Mouse (Mus musculus) MEL (cell line): ENCODE data around the gene Ttbk2.

Experiments used
- CHD2 ChIP-seq: IDR thresholded peaks from 2 replicates; pipeline ENCODE4 v1.6.1; 2011; ENCODE audit warnings: low read length, improper control_type of control experiment
- CTCF ChIP-seq, 3 experiments: IDR thresholded peaks in 2 of 3; conservative IDR thresholded peaks in 1 of 3; 2 replicates each; pipeline ENCODE4 v1.5.1; 2011 to 2012; ENCODE audit warnings: low read length in 3 of 3, low read depth in 2 of 3, mild to moderate bottlenecking in 2 of 3, improper control_type of control experiment in 1 of 3, inconsistent platforms in 1 of 3, mixed read lengths in 1 of 3, moderate library complexity in 1 of 3; ENCODE audit not compliant: control insufficient read depth in 1 of 3, insufficient read depth in 1 of 3, poor library complexity in 1 of 3, severe bottlenecking in 1 of 3
- ELF1 ChIP-seq: IDR thresholded peaks from 2 replicates; pipeline ENCODE4 v1.6.1; 2014; ENCODE audit warnings: low read depth, mild to moderate bottlenecking, inconsistent platforms, low read length, improper control_type of control experiment, moderate library complexity
- GABPA ChIP-seq: IDR thresholded peaks from 2 replicates; pipeline ENCODE4 v1.6.1; 2012; ENCODE audit warnings: low read depth, mild to moderate bottlenecking, inconsistent platforms, low read length, improper control_type of control experiment, moderate library complexity
- MEF2A ChIP-seq: IDR thresholded peaks from 2 replicates; pipeline ENCODE4 v1.6.1; 2014; ENCODE audit warnings: low read depth, mild to moderate bottlenecking, inconsistent platforms, low read length, improper control_type of control experiment; ENCODE audit not compliant: poor library complexity, insufficient replicate concordance, severe bottlenecking; ENCODE audit errors: extremely low read depth
- POLR2A ChIP-seq, 2 experiments: IDR thresholded peaks; 2 replicates each; pipeline ENCODE4 v1.6.1; 2011 to 2012; ENCODE audit warnings: low read length in 2 of 2, mild to moderate bottlenecking in 2 of 2, control low read depth in 1 of 2, improper control_type of control experiment in 1 of 2, low read depth in 1 of 2, moderate library complexity in 1 of 2; ENCODE audit not compliant: control insufficient read depth in 1 of 2, insufficient read depth in 1 of 2, poor library complexity in 1 of 2
- POLR2AphosphoS2 ChIP-seq: IDR thresholded peaks from 2 replicates; pipeline ENCODE4 v1.6.1; 2011; ENCODE audit warnings: low read length, improper control_type of control experiment
- RAD21 ChIP-seq: IDR thresholded peaks from 2 replicates; pipeline ENCODE4 v1.6.1; 2011; ENCODE audit warnings: mild to moderate bottlenecking, low read depth, low read length, improper control_type of control experiment
- TCF12 ChIP-seq: IDR thresholded peaks from 2 replicates; pipeline ENCODE4 v1.6.1; 2014; ENCODE audit warnings: low read depth, mild to moderate bottlenecking, inconsistent platforms, low read length, improper control_type of control experiment, moderate library complexity
- ZNF384 ChIP-seq: IDR thresholded peaks from 2 replicates; pipeline ENCODE4 v1.6.1; 2012; ENCODE audit warnings: low read depth, mild to moderate bottlenecking, inconsistent platforms, low read length, improper control_type of control experiment

DNA sequence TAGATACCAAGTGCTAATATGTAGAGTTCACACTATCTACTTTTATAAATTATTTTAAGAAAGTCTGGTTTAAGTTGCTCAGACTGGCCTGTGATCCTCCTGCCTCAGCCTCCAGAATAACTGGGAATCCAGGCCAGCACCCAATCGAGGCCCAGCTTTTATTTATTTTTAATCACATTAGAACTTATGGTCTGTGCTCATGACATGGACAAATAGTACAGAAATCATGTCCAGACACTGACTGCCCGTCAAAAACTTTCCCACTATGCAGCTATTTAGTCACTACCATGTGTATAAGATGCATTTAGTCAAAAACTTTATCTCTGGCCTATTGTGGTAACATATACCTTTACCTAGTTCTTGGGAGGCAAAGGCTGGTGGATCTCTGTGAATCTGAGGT, 128.5 kb downstream of the Ttbk2 start:
- no peak for TF ChIP-seq RAD21
- TF ChIP-seq POLR2AphosphoS2 = no peak
- TF ChIP-seq CTCF (IDR thresholded peaks at IDR 0.05 in 2 of 3, conservative IDR thresholded peaks at IDR 0.05 in 1 of 3; ENCODE audit: control insufficient read depth in 1 of 3, insufficient read depth in 1 of 3, low read depth in 2 of 3, low read length in 3 of 3, poor library complexity in 1 of 3, severe bottlenecking in 1 of 3) = no peak
- TF ChIP-seq ELF1 = no peak
- TF ChIP-seq TCF12 = no peak
- no peak for TF ChIP-seq ZNF384
- no peak for TF ChIP-seq MEF2A
- TF ChIP-seq POLR2A (IDR thresholded peaks at IDR 0.05; ENCODE audit: control insufficient read depth in 1 of 2, insufficient read depth in 1 of 2, low read depth in 1 of 2, low read length in 2 of 2, poor library complexity in 1 of 2) = no peak
- no peak for TF ChIP-seq CHD2
- TF ChIP-seq GABPA = no peak
